Mouse (Mus musculus): ENCODE measurements around the gene Polr2h.
A peak's percentile ranks its signal among the peaks of the same experiment; 100 is the strongest.
"Not testable (repeated sequence)": the region's sequence is repeated elsewhere in the genome, so short reads cannot be mapped to it uniquely, and the experiment has no call there.

The Polr2h gene

GRCm38 (mm10) chr16:20717181-20717977, at the start of gene Polr2h, which contains the start of gene Clcn2:
Gene Polr2h (plus strand): TSS chr16:20717665.
Gene Clcn2 (minus strand): TSS chr16:20717746.
- DNase-seq (ENCODE audit: low read depth, low spot score), result peak; percentile 98

GRCm38 (mm10) chr16:20668013-20668412, 49.5 kb upstream of the Polr2h start, which contains the start of gene Eif4g1:
Gene Eif4g1 (plus strand): TSS chr16:20668313.
- DNase-seq (ENCODE audit: low read depth, low spot score), result not testable (repeated sequence)

- DNase-seq (ENCODE audit: low read depth, low spot score), result no peak
Measured at GRCm38 (mm10) chr16:20670291-20670690, 47.2 kb upstream of the Polr2h start.

GRCm38 (mm10) chr16:20671886-20672285, 45.6 kb upstream of the Polr2h start:
- DNase-seq (ENCODE audit: low read depth, low spot score), result no peak

- peak; percentile 95 for DNase-seq (ENCODE audit: low read depth, low spot score)
Measured at GRCm38 (mm10) chr16:20672500-20672902, 45.0 kb upstream of the Polr2h start.

- DNase-seq (ENCODE audit: low read depth, low spot score), result peak; percentile 56
Measured at GRCm38 (mm10) chr16:20672965-20673705, 44.3 kb upstream of the Polr2h start.

- DNase-seq (ENCODE audit: low read depth, low spot score), result peak; percentile 34
Measured at GRCm38 (mm10) chr16:20673706-20674303, 43.7 kb upstream of the Polr2h start.

- DNase-seq (ENCODE audit: low read depth, low spot score), result no peak
Measured at GRCm38 (mm10) chr16:20675213-20675612, 42.3 kb upstream of the Polr2h start.

- DNase-seq (ENCODE audit: low read depth, low spot score), result no peak
Measured at GRCm38 (mm10) chr16:20676702-20677101, 40.8 kb upstream of the Polr2h start.

- DNase-seq (ENCODE audit: low read depth, low spot score), result no peak
Measured at GRCm38 (mm10) chr16:20677380-20677779, 40.1 kb upstream of the Polr2h start.

- peak; percentile 94 for DNase-seq (ENCODE audit: low read depth, low spot score)
Measured at GRCm38 (mm10) chr16:20677974-20678675, 39.3 kb upstream of the Polr2h start.

GRCm38 (mm10) chr16:20690774-20691173, 26.7 kb upstream of the Polr2h start:
- no peak for DNase-seq (ENCODE audit: low read depth, low spot score)

- DNase-seq (ENCODE audit: low read depth, low spot score), result no peak
Measured at GRCm38 (mm10) chr16:20691617-20692016, 25.8 kb upstream of the Polr2h start.

- DNase-seq (ENCODE audit: low read depth, low spot score), result no peak
Measured at GRCm38 (mm10) chr16:20692241-20692965, 25.1 kb upstream of the Polr2h start.

GRCm38 (mm10) chr16:20693111-20693701, 24.3 kb upstream of the Polr2h start, which contains the start of gene Fam131a:
Gene Fam131a (plus strand): TSS chr16:20693241.
- peak; percentile 81 for DNase-seq (ENCODE audit: low read depth, low spot score)

GRCm38 (mm10) chr16:20694781-20695180, 22.7 kb upstream of the Polr2h start:
- peak; percentile 89 for DNase-seq (ENCODE audit: low read depth, low spot score)

- peak; percentile 80 for DNase-seq (ENCODE audit: low read depth, low spot score)
Measured at GRCm38 (mm10) chr16:20695622-20696323, 21.7 kb upstream of the Polr2h start.

- no peak for DNase-seq (ENCODE audit: low read depth, low spot score)
Measured at GRCm38 (mm10) chr16:20699266-20699665, 18.2 kb upstream of the Polr2h start.

GRCm38 (mm10) chr16:20700036-20700435, 17.4 kb upstream of the Polr2h start:
- no peak for DNase-seq (ENCODE audit: low read depth, low spot score)

- DNase-seq (ENCODE audit: low read depth, low spot score), result no peak
Measured at GRCm38 (mm10) chr16:20701316-20701715, 16.1 kb upstream of the Polr2h start.
